Mouse (Mus musculus) ES-Bruce4 (cell line): ENCODE results near the gene Gse1. TPM values are rescaled to one million over a fixed set of nuclear protein-coding genes. Genes with fewer than 3 reads are reported as not detected.

ENCODE experiments used
- H3K27ac ChIP-seq: 2 replicates; pipeline ENCODE4 v1.5.1; 2012; ENCODE audit warnings: low read length, inconsistent platforms; ENCODE audit not compliant: insufficient read depth
- H3K27me3 ChIP-seq: 2 replicates; pipeline ENCODE4 v1.6.1; 2012; ENCODE audit warnings: mild to moderate bottlenecking, low read length, inconsistent platforms; ENCODE audit not compliant: control insufficient read depth, poor library complexity, insufficient read depth, severe bottlenecking
- H3K36me3 ChIP-seq: 2 replicates; pipeline ENCODE4 v1.6.1; 2012; ENCODE audit warnings: inconsistent platforms, mild to moderate bottlenecking, low read length, moderate library complexity; ENCODE audit not compliant: control insufficient read depth, poor library complexity, insufficient read depth, severe bottlenecking
- H3K4me1 ChIP-seq: one replicate; pipeline ENCODE4 v1.8.1; 2011; ENCODE audit warnings: low read length; ENCODE audit not compliant: control insufficient read depth, insufficient read depth
- H3K4me3 ChIP-seq: 2 replicates; pipeline ENCODE4 v1.5.1; 2011; ENCODE audit warnings: low read depth, mild to moderate bottlenecking, low read length
- H3K9ac ChIP-seq: 2 replicates; pipeline ENCODE4 v1.6.1; 2012; ENCODE audit warnings: low read depth, mild to moderate bottlenecking, inconsistent platforms; ENCODE audit not compliant: poor library complexity, severe bottlenecking
- H3K9me3 ChIP-seq: replicated peaks from 2 replicates; pipeline ENCODE4 v1.6.1; 2012; ENCODE audit warnings: mild to moderate bottlenecking, low read length, inconsistent platforms; ENCODE audit not compliant: control insufficient read depth, poor library complexity, insufficient read depth, severe bottlenecking
- CTCF ChIP-seq: IDR thresholded peaks from one replicate; pipeline ENCODE4 v1.8.1; 2011; ENCODE audit warnings: low read depth, low read length
- EP300 ChIP-seq: IDR thresholded peaks from 2 replicates; pipeline ENCODE4 v1.6.1; 2011; ENCODE audit warnings: low read depth, low read length; ENCODE audit not compliant: insufficient read depth
- POLR2A ChIP-seq: IDR thresholded peaks from one replicate; pipeline ENCODE4 v1.8.1; 2011; ENCODE audit warnings: low read length; ENCODE audit not compliant: insufficient read depth
- polyA plus RNA-seq: library from polyadenylated mRNA; stranded (reverse); fragments of >200 nt; gene quantifications from 2 replicates; pipeline ENCODE4 v1.2.4, GENCODE M21; 2011; ENCODE audit warnings: low read depth; ENCODE audit not compliant: missing spikeins, insufficient read depth, insufficient read length

The Gse1 gene
- polyA plus RNA-seq, 1 experiment, result 31.8 TPM

DNA sequence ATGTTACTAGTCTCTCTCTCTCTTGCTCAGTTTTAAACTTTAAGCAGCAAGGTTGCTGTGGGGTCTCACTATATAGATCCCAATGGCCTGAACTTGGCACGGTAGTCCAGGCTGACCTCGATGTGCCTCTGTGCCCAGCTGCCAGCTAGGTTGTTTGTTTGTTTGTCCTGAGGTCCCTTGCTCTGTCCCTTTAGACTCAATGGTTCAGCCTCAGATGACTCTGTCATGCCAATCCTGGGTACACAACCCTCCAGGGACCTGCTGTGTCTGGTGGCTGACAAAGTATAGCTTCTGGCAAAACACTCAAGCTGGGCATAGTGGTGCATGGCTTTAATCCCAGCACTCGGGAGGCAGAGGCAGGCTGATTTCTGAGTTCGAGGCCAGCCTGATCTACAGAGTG is 20.2 kb downstream of the Gse1 start:
- Histone ChIP-seq H3K4me3 (no peak overlapping the region), H3K4me1 (no peaks in the 10 kb centered on the region), H3K27ac (no peak overlapping the region), H3K9me3 (no peaks in the 10 kb centered on the region), H3K9ac (no peak overlapping the region), H3K36me3 (no peaks in the 10 kb centered on the region), H3K27me3 (no peaks in the 10 kb centered on the region)
- no peak for TF ChIP-seq EP300
- no peak for TF ChIP-seq POLR2A
- TF ChIP-seq CTCF, result no peak

- Histone ChIP-seq H3K9me3 (no peaks in the 10 kb centered on the region), H3K9ac (no peak overlapping the region), H3K27me3 (no peaks in the 10 kb centered on the region), H3K4me1 (no peaks in the 10 kb centered on the region), H3K27ac (no peak overlapping the region), H3K36me3 (no peaks in the 10 kb centered on the region), H3K4me3 (no peak overlapping the region)
- no peak for TF ChIP-seq CTCF
- no peak for TF ChIP-seq EP300
- no peak for TF ChIP-seq POLR2A
Measured at GRCm38 (mm10) chr8:120249800-120250336, 21.6 kb downstream of the Gse1 start.

DNA sequence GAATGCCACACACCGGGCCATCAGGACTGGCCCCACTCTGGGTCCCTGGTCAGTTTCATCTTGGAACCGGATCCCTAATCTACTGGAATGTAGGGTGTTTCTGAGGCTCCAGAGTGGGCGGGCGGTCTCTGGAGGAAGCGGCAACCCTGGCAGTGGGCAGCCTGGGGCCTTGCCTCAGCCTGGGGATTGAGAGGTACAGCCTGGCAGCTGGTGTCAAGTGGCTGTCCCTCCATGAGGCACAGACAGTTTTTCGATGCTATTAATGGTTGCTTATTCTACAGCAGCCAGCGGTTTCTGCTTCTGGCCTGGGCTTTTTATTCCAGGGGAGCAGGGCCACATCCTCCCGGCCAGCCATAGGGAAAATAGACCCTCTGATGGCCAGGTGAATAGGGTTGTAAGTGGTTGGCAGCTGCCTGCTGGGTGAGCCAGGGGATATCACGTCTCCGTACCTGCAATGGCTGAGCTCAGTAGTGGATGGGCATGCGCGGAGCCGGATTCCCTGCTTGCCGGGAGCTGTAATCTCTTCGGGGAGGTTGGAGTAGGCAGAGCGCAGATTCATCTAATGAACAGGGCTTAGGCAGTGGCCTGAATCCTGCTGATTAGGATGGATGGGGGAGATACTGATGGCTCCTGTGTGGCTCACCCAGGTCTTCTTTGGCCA is 22.6 kb downstream of the Gse1 start:
- no peak overlapping the region for H3K27ac ChIP-seq
- peaks cover 6% of the 10 kb centered on the region for H3K4me1 ChIP-seq
- TF ChIP-seq CTCF (no peak), POLR2A (no peak), EP300 (no peak)
- H3K9me3 ChIP-seq, result no peaks in the 10 kb centered on the region
- no peaks in the 10 kb centered on the region for H3K27me3 ChIP-seq
- H3K9ac ChIP-seq, result no peak overlapping the region
- no peak overlapping the region for H3K4me3 ChIP-seq
- H3K36me3 ChIP-seq, result no peaks in the 10 kb centered on the region

DNA sequence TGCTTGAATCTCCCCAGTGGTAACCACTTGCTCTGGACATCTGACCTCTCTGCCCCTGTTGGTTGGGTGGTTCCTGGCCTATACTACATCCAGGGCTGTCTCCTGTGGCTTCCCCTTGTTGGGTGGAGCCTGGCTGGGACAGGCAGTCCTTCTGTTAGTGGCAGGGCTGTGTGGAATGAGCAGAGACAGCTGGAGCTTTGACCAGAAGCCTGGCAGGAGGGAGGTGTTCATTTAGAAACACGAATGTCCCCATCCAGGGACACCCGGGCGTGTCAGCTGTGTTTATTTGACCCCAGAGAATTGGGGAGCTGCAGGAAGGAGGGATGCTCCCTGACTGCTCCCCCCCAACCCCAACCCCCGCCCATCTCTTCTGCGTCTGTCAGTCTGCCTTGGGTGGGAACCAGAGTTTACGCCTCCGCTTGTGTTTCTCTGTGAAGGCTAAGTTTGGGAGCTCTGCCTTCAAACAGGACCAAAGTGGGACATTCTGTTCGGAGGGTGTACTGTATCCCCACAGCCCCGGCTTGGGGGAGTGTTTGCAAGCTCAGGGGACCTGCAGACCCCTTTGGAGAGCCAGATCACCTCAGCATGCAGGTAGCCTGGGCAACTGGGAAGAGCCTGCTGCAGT is 23.3 kb downstream of the Gse1 start:
- TF ChIP-seq EP300 (no peak), POLR2A (no peak), CTCF (no peak)
- Histone ChIP-seq H3K27ac (no peak overlapping the region), H3K4me3 (no peak overlapping the region), H3K36me3 (no peaks in the 10 kb centered on the region), H3K9ac (no peak overlapping the region), H3K27me3 (no peaks in the 10 kb centered on the region), H3K9me3 (no peaks in the 10 kb centered on the region), H3K4me1 (peaks cover 6% of the 10 kb centered on the region)

DNA sequence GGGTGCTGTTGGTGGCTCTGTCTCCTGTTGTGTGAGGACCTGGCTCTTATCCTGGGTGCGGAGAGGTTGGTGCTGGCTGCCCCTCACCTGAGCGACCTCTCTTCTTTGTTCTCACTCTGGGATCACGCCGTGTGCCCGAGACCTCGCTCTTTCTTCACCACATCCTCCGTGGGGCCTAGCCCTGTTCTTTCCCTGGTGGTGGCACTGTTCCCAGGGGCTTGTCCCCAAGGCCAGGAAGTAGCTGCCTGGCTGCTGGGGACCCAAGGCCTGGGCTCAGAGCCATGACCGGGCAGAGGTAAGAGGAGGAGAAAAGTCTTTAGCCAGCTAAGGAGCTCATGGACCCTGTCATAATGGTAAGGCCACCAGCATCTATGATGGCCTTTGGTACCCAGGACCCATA is 25.4 kb downstream of the Gse1 start:
- Histone ChIP-seq H3K9me3 (no peaks in the 10 kb centered on the region), H3K4me1 (peaks cover 6% of the 10 kb centered on the region), H3K9ac (no peak overlapping the region), H3K27ac (no peak overlapping the region), H3K36me3 (no peaks in the 10 kb centered on the region), H3K4me3 (no peak overlapping the region), H3K27me3 (no peaks in the 10 kb centered on the region)
- TF ChIP-seq EP300 (no peak), CTCF (no peak), POLR2A (no peak)

DNA sequence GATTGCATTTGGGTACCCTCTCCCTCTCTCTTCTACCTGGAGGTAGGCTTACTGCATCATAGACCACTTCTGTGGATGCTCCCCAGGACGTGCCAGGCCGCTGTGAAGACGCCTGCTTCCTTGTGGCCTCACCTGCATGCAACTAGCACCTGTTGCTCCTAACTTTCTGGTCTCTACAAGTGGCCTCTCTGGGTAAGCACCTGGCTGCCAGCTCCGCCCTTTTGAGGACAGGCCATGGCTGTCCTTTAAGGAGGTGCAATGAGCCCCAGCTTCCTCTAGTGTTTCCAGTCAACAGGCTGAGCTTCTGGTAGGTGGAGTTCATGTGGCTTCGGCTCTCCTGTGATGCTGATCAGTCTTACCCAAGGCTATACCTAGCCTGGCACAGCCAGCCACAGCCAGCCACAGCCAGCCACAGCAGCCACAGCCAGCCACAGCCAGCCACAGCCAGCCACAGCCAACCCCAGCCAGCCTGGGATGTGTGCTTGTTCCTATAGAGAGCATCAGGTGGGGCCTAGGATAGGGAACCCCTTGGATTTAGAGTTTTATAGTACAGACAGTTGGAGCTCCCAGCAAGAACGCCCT is 27.2 kb downstream of the Gse1 start:
- Histone ChIP-seq H3K36me3 (no peaks in the 10 kb centered on the region), H3K9me3 (no peaks in the 10 kb centered on the region), H3K27ac (no peak overlapping the region), H3K9ac (no peak overlapping the region), H3K27me3 (no peaks in the 10 kb centered on the region), H3K4me1 (peaks cover 6% of the 10 kb centered on the region), H3K4me3 (no peak overlapping the region)
- TF ChIP-seq EP300 (0 out of 2 replicates have a peak, but pooled peaks have one; percentile 25), POLR2A (no peak)
